Comparison of ENCODE assay signal across 10 mouse cellular contexts in the genomic region with DNA sequence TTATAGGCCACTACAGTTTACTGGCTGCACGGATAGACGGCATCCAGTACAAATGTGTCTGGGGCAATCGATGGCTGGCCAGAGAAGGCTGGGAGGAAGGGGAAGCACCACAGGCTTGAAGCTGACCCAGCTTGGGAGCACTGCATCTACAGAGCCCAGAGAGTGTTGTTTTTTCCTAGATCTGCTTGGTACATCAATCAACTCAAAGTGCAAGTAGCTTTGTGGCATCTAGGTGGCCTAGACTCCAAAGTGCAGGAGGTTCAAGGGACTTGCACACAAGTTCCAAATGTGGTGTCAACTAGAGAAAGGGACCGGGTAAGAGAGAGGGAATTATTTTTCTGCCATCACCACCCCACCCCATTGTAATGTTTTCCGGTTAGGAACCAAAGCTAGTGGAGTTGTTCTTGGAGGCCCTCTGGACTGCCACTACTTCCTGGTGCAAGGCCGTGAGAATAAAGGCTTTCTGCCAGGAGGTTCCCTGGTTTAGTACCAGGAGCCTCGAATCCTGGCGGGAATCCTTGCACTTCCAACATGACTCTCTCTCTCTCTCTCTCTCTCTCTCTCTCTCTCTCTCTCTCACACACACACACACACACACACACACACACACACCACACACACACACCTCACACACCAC. TPM values are rescaled to one million over a fixed set of nuclear protein-coding genes. Genes with fewer than 3 reads are reported as not detected.
DNase-seq lines count a peak whose midpoint lies in the region; ATAC-seq lines count a peak whose summit lies in the region.
"Had no signal": no experiment of that assay in that cellular context is flagged by ENCODE, and none has a peak within 500 bp of the region (broad histone marks: within the 10 kb centered on the region; RNA-seq: fewer than 3 reads in every experiment).

No protein-coding gene starts in this region.

- no peak overlapping the region for H3K9ac ChIP-seq in hindbrain, embryonic 11.5 days (ENCODE audit: low read depth, low read length)
- H3K9ac ChIP-seq in embryonic facial prominence, embryonic 12.5 days = no peak overlapping the region
- no peak overlapping the region for H3K9ac ChIP-seq in limb, embryonic 15.5 days

- no peaks in the 10 kb centered on the region for H3K36me3 ChIP-seq in hindbrain, embryonic 10.5 days
- H3K36me3 ChIP-seq in hindbrain, embryonic 11.5 days (ENCODE audit: control insufficient read depth, insufficient read depth, low read length) = no peaks in the 10 kb centered on the region
- H3K36me3 ChIP-seq in embryonic facial prominence, embryonic 12.5 days = no peaks in the 10 kb centered on the region
- H3K36me3 ChIP-seq in limb, embryonic 15.5 days = no peaks in the 10 kb centered on the region
- H3K36me3 ChIP-seq: hindbrain, embryonic 15.5 days had no signal

- H3K4me1 ChIP-seq in hindbrain, embryonic 10.5 days (replicated peaks) = peaks cover 77% of the 10 kb centered on the region
- H3K4me1 ChIP-seq in hindbrain, embryonic 11.5 days (replicated peaks; ENCODE audit: control insufficient read depth, insufficient read depth, low read length) = 0 out of 2 replicates have a peak, but pooled peaks cover 5% of the 10 kb centered on the region
- peaks cover 50% of the 10 kb centered on the region for H3K4me1 ChIP-seq in embryonic facial prominence, embryonic 12.5 days
- H3K4me1 ChIP-seq in limb, embryonic 15.5 days = peaks cover 53% of the 10 kb centered on the region

- DNase-seq in hindbrain, embryonic 10.5 days (ENCODE audit: low spot score) = no peak
- no peak for DNase-seq in hindbrain, embryonic 11.5 days (ENCODE audit: low spot score)
- peak; percentile 32 for DNase-seq in 3134 (ENCODE audit: extremely low read depth, insufficient read length, low spot score)
- DNase-seq in urinary bladder, adult 2 months (ENCODE audit: low spot score) = no peak
- no peak for DNase-seq in layer of hippocampus, adult 9-11 months
- no peak for DNase-seq in adrenal gland, postnatal 4 days (ENCODE audit: low spot score in 2 of 2)

- H3K27me3 ChIP-seq in hindbrain, embryonic 10.5 days (ENCODE audit: insufficient read depth, poor library complexity, severe bottlenecking) = peaks cover 100% of the 10 kb centered on the region
- peaks cover 74% of the 10 kb centered on the region for H3K27me3 ChIP-seq in hindbrain, embryonic 11.5 days (ENCODE audit: control insufficient read depth, insufficient read depth, low read length)
- H3K27me3 ChIP-seq in embryonic facial prominence, embryonic 12.5 days = peaks cover 88% of the 10 kb centered on the region
- peaks cover 79% of the 10 kb centered on the region for H3K27me3 ChIP-seq in limb, embryonic 15.5 days

- 24% methylated on average over 8 of the region's 8 CpGs for WGBS in hindbrain, embryonic 10.5 days
- 33% methylated on average over 8 of the region's 8 CpGs for WGBS in hindbrain, embryonic 11.5 days
- 30% methylated on average over 8 of the region's 8 CpGs for WGBS in embryonic facial prominence, embryonic 12.5 days
- 32% methylated on average over 8 of the region's 8 CpGs for WGBS in limb, embryonic 15.5 days

- peak overlapping the region; percentile 50; the same call in 1 of the 2 replicates for H3K4me3 ChIP-seq in hindbrain, embryonic 10.5 days
- no peak overlapping the region for H3K4me3 ChIP-seq in hindbrain, embryonic 11.5 days (ENCODE audit: low read depth, low read length)
- no peak overlapping the region for H3K4me3 ChIP-seq in embryonic facial prominence, embryonic 12.5 days
- no peak overlapping the region for H3K4me3 ChIP-seq in limb, embryonic 15.5 days
- H3K4me3 ChIP-seq: erythroblast, embryonic 14.5 days had no signal

- peak overlapping the region; percentile 90 for H3K27ac ChIP-seq in hindbrain, embryonic 10.5 days
- no peak overlapping the region for H3K27ac ChIP-seq in hindbrain, embryonic 11.5 days (ENCODE audit: low read depth, low read length)
- peak overlapping the region; percentile 90 for H3K27ac ChIP-seq in embryonic facial prominence, embryonic 12.5 days
- no peak overlapping the region for H3K27ac ChIP-seq in limb, embryonic 15.5 days
- H3K27ac ChIP-seq: hindbrain, embryonic 15.5 days had no signal

- H3K4me2 ChIP-seq in hindbrain, embryonic 11.5 days (replicated peaks; ENCODE audit: low read depth, low read length) = no peak overlapping the region
- peak overlapping the region; percentile 71 for H3K4me2 ChIP-seq in embryonic facial prominence, embryonic 12.5 days (replicated peaks)
- peak overlapping the region; percentile 76 for H3K4me2 ChIP-seq in limb, embryonic 15.5 days

- H3K9me3 ChIP-seq in hindbrain, embryonic 10.5 days = no peaks in the 10 kb centered on the region
- H3K9me3 ChIP-seq in hindbrain, embryonic 11.5 days (ENCODE audit: control insufficient read depth, low read length) = no peaks in the 10 kb centered on the region
- H3K9me3 ChIP-seq in embryonic facial prominence, embryonic 12.5 days = no peaks in the 10 kb centered on the region
- no peaks in the 10 kb centered on the region for H3K9me3 ChIP-seq in limb, embryonic 15.5 days
- H3K9me3 ChIP-seq: hindbrain, embryonic 15.5 days had no signal

- no peak for ATAC-seq in hindbrain, embryonic 11.5 days (ENCODE audit: low FRiP score)
- ATAC-seq in embryonic facial prominence, embryonic 12.5 days (ENCODE audit: insufficient number of reproducible peaks, insufficient read depth, low FRiP score, low TSS enrichment) = no peak
- no peak for ATAC-seq in limb, embryonic 15.5 days (ENCODE audit: insufficient number of reproducible peaks, low FRiP score, low TSS enrichment, low read depth)

RNA-seq across cellular contexts. Expression of a gene that starts 27.5 kb away (rescaled TPM):
- 20.0 and 20.7 TPM in 2 replicates for polyA plus RNA-seq in hindbrain, embryonic 10.5 days (2016; fragmentation: Nextera tagmentation; extraction: Ambion mirVana)
- polyA plus RNA-seq in hindbrain, embryonic 11.5 days (2014; fragmentation: Nextera tagmentation; extraction: Ambion mirVana) = 23.1 and 24.6 TPM in 2 replicates
- polyA plus RNA-seq in embryonic facial prominence, embryonic 12.5 days (2016; fragmentation: Nextera tagmentation; extraction: Ambion mirVana) = 20.6 TPM in 2 replicates
- polyA plus RNA-seq in limb, embryonic 15.5 days (2015; fragmentation: Nextera tagmentation; extraction: Ambion mirVana) = 12.5 and 12.8 TPM in 2 replicates
- polyA plus RNA-seq in urinary bladder, adult 2 months (2012; rRNA removed) = 7.5 and 11.9 TPM in 2 replicates
- total RNA-seq in adrenal gland, postnatal 4 days (2021) = 10 to 100 TPM; 34.6 to 37.8 TPM

Comparison
In these comparisons a context has a peak if more than half of its experiments do, and no peak if none do; other contexts are left out.
1. H3K27ac ChIP-seq: peak in hindbrain, embryonic 10.5 days (single experiment) and embryonic facial prominence, embryonic 12.5 days (single experiment); none in hindbrain, embryonic 11.5 days (single experiment) and limb, embryonic 15.5 days (single experiment).